Mouse (Mus musculus) myocyte (in vitro differentiated cells): ENCODE results near the gene Naa25.

Experiments used
- E2F4 ChIP-seq: IDR thresholded peaks from one replicate; pipeline ENCODE4 v1.6.1; 2011; ENCODE audit warnings: mild to moderate bottlenecking, control low read depth, moderate library complexity; ENCODE audit not compliant: insufficient read depth
- MAX ChIP-seq: IDR thresholded peaks from one replicate; pipeline ENCODE4 v1.6.1; 2011; ENCODE audit warnings: low read depth, mild to moderate bottlenecking, control low read depth
- MYOD1 ChIP-seq, 3 experiments: IDR thresholded peaks; one replicate each; pipeline ENCODE4 v1.6.1; 2011; ENCODE audit warnings: control low read depth in 2 of 3, low read depth in 2 of 3, mild to moderate bottlenecking in 2 of 3, moderate library complexity in 1 of 3; ENCODE audit not compliant: insufficient read length in 2 of 3, control insufficient read depth in 1 of 3
- POLR2A ChIP-seq: IDR thresholded peaks from one replicate; pipeline ENCODE4 v1.6.1; 2011; ENCODE audit warnings: low read depth, mild to moderate bottlenecking, control low read depth, moderate library complexity; ENCODE audit not compliant: insufficient read length
- TCF12 ChIP-seq: IDR thresholded peaks from one replicate; pipeline ENCODE4 v1.6.1; 2011; ENCODE audit warnings: mild to moderate bottlenecking, control low read depth; ENCODE audit not compliant: poor library complexity, insufficient read depth, severe bottlenecking

DNA sequence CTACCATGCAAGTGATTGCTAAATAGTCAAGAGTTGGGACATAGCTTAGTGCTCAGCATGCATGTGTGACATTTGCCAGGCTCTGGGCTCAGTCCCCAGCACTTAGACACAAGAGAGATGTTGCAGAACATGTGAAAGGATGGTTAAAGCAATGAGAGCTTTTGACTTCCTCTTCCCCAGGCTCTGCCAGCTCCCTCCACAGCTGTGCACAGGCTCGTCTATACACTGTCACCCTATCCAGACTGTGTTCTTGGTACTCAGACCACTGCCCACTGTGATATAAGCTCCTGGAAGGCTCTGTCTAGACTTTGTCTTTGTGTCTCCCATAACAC is 64.4 kb downstream of the Naa25 start:
- no peak for TF ChIP-seq POLR2A
- no peak for TF ChIP-seq MYOD1 (IDR thresholded peaks at IDR 0.05; ENCODE audit: control insufficient read depth in 1 of 3, insufficient read length in 2 of 3, low read depth in 2 of 3)
- TF ChIP-seq E2F4: no peak
- TF ChIP-seq MAX: no peak
- TF ChIP-seq TCF12: no peak
